Mouse (Mus musculus): Measurements from ENCODE around the gene Olfr1367. TPM values are rescaled to one million over a fixed set of nuclear protein-coding genes. Genes with fewer than 3 reads are reported as not detected.

Olfr1367 gene
- not detected for polyA plus RNA-seq (2015; fragmentation: Illumina TruSeq; extraction: RNeasy Lipid Tissue Mini Kit (QIAGEN cat#74804); ENCODE audit: low read depth, low replicate concordance)

DNA sequence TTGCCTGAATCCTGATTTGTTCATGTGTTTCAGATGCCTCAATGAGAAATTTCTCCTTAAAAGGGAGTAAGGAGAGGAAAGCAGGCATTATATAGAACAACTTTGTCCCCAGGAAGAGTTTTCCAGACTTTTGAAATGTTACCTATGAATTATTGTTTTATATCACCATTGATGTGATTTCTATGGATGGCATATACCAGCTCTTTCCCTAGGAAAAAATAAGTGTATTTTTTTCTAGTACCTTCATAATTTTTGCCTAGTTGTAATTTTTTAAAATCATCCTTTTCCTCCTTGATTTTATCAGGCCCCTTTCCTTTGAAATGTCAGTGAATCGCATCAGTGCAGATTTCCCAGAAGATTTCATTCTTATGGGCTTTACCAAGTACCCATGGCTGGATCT, at the start of gene Olfr1367:
Gene Olfr1367, plus strand, starts transcription at position 301 of the 400 bp plus-strand sequence.

DNA sequence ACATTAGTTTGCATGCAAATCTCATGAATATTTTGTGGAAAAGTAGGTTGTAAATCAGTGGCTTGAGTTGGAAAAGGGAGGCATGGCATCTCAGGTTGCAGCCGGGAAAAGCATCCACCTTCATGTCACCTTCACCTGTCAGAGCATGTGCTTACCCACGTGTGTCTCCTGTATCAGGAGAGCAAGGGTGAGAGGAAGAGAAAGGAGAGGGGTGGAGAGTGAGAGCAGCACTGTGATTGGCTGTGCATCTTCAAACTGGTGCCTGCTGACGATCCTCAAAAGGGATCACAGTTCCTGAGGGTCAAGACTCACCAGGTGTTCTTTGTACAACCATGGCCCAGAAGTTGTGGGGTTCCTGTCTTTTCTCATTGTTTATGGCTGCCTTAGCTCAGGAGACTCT, 34.8 kb upstream of the Olfr1367 start, which contains the start of gene Gpx6:
Gene Gpx6, plus strand, starts transcription at position 200 of the 400 bp plus-strand sequence.

DNA sequence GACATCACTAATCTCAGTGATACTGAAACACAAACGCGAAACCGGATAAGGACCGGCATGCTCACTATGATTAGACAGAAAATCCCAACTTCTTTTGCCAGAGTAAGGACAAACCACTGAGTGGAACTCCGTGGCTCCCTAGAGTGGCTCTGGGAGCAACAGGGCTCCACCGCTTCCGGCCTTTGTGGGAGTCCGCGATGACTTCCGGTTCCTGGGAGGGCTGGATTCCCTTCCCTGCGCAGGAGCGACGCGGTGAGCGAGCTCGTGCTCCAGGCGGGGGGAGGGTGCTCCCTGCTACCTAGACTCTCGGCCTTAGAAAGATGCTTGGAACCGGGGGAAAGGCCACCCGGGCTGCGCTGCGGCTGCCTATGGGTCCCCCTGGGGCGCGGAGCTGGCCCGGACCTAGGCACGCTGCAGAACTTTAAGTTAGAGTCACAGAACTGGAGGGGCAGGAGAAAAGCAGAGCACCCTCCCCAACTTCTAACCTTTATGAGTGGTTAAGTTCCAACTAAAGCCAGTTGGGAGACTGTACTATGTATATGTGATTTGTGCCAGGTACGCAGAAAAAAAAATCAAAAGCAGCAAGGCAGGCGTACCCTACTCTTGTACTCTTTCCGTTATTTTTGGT, 16.0 kb downstream of the Olfr1367 start, which contains the start of gene Zscan12:
Gene Zscan12, plus strand, starts transcription at position 200 of the 628 bp plus-strand sequence.

Other genes with a start within 250 kb of the Olfr1367 start
- gene Olfr1369-ps1, start 235.4 kb upstream of the Olfr1367 start, polyA plus RNA-seq (2015; fragmentation: Illumina TruSeq; extraction: RNeasy Lipid Tissue Mini Kit (QIAGEN cat#74804); ENCODE audit: low read depth, low replicate concordance): not detected
- not detected for gene Olfr263, start 217.3 kb upstream of the Olfr1367 start, polyA plus RNA-seq (2015; fragmentation: Illumina TruSeq; extraction: RNeasy Lipid Tissue Mini Kit (QIAGEN cat#74804); ENCODE audit: low read depth, low replicate concordance)
- not detected for gene Olfr1368, start 201.0 kb upstream of the Olfr1367 start, polyA plus RNA-seq (2015; fragmentation: Illumina TruSeq; extraction: RNeasy Lipid Tissue Mini Kit (QIAGEN cat#74804); ENCODE audit: low read depth, low replicate concordance)
- 39.0 TPM for gene Trim27, start 167.5 kb upstream of the Olfr1367 start, polyA plus RNA-seq (2015; fragmentation: Illumina TruSeq; extraction: RNeasy Lipid Tissue Mini Kit (QIAGEN cat#74804); ENCODE audit: low read depth, low replicate concordance)
- not detected for gene Gpx5, start 54.2 kb upstream of the Olfr1367 start, polyA plus RNA-seq (2015; fragmentation: Illumina TruSeq; extraction: RNeasy Lipid Tissue Mini Kit (QIAGEN cat#74804); ENCODE audit: low read depth, low replicate concordance)
- 1.0 TPM for gene Gpx6, start 34.8 kb upstream of the Olfr1367 start, polyA plus RNA-seq (2015; fragmentation: Illumina TruSeq; extraction: RNeasy Lipid Tissue Mini Kit (QIAGEN cat#74804); ENCODE audit: low read depth, low replicate concordance)
- 6.4 TPM for gene Zscan12, start 15.9 kb downstream of the Olfr1367 start, polyA plus RNA-seq (2015; fragmentation: Illumina TruSeq; extraction: RNeasy Lipid Tissue Mini Kit (QIAGEN cat#74804); ENCODE audit: low read depth, low replicate concordance)
- gene Zkscan3, start 55.8 kb downstream of the Olfr1367 start, polyA plus RNA-seq (2015; fragmentation: Illumina TruSeq; extraction: RNeasy Lipid Tissue Mini Kit (QIAGEN cat#74804); ENCODE audit: low read depth, low replicate concordance): 31.8 TPM
- gene Pgbd1, start 94.1 kb downstream of the Olfr1367 start, polyA plus RNA-seq (2015; fragmentation: Illumina TruSeq; extraction: RNeasy Lipid Tissue Mini Kit (QIAGEN cat#74804); ENCODE audit: low read depth, low replicate concordance): 2.6 TPM
- 68.2 TPM for gene Zscan26, start 106.8 kb downstream of the Olfr1367 start, polyA plus RNA-seq (2015; fragmentation: Illumina TruSeq; extraction: RNeasy Lipid Tissue Mini Kit (QIAGEN cat#74804); ENCODE audit: low read depth, low replicate concordance)
- gene Nkapl, start 121.6 kb downstream of the Olfr1367 start, polyA plus RNA-seq (2015; fragmentation: Illumina TruSeq; extraction: RNeasy Lipid Tissue Mini Kit (QIAGEN cat#74804); ENCODE audit: low read depth, low replicate concordance): 0.62 TPM
- gene Zkscan4, start 132.0 kb downstream of the Olfr1367 start, polyA plus RNA-seq (2015; fragmentation: Illumina TruSeq; extraction: RNeasy Lipid Tissue Mini Kit (QIAGEN cat#74804); ENCODE audit: low read depth, low replicate concordance): 4.5 TPM
- not detected for gene Gm10065, start 132.5 kb downstream of the Olfr1367 start, polyA plus RNA-seq (2015; fragmentation: Illumina TruSeq; extraction: RNeasy Lipid Tissue Mini Kit (QIAGEN cat#74804); ENCODE audit: low read depth, low replicate concordance)
- gene AK157302, start 148.3 kb downstream of the Olfr1367 start, polyA plus RNA-seq (2015; fragmentation: Illumina TruSeq; extraction: RNeasy Lipid Tissue Mini Kit (QIAGEN cat#74804); ENCODE audit: low read depth, low replicate concordance): 2.2 TPM
- 15.6 TPM for gene Gm11273, start 154.5 kb downstream of the Olfr1367 start, polyA plus RNA-seq (2015; fragmentation: Illumina TruSeq; extraction: RNeasy Lipid Tissue Mini Kit (QIAGEN cat#74804); ENCODE audit: low read depth, low replicate concordance)
- gene Zkscan8, start 184.2 kb downstream of the Olfr1367 start, polyA plus RNA-seq (2015; fragmentation: Illumina TruSeq; extraction: RNeasy Lipid Tissue Mini Kit (QIAGEN cat#74804); ENCODE audit: low read depth, low replicate concordance): 8.6 TPM
- gene Olfr1366, start 195.9 kb downstream of the Olfr1367 start, polyA plus RNA-seq (2015; fragmentation: Illumina TruSeq; extraction: RNeasy Lipid Tissue Mini Kit (QIAGEN cat#74804); ENCODE audit: low read depth, low replicate concordance): not detected
- gene Olfr1535, start 213.0 kb downstream of the Olfr1367 start, polyA plus RNA-seq (2015; fragmentation: Illumina TruSeq; extraction: RNeasy Lipid Tissue Mini Kit (QIAGEN cat#74804); ENCODE audit: low read depth, low replicate concordance): not detected
- gene Olfr1364, start 234.8 kb downstream of the Olfr1367 start, polyA plus RNA-seq (2015; fragmentation: Illumina TruSeq; extraction: RNeasy Lipid Tissue Mini Kit (QIAGEN cat#74804); ENCODE audit: low read depth, low replicate concordance): not detected